Mouse (Mus musculus) C2C12 (cell line): Measurements from ENCODE around the gene Olfr978.
"Not testable (repeated sequence)": the region's sequence is repeated elsewhere in the genome, so short reads cannot be mapped to it uniquely, and the experiment has no call there.

Experiments
- CTCF ChIP-seq: IDR thresholded peaks from one replicate; pipeline ENCODE4 v1.5.1; 2011; ENCODE audit not compliant: control insufficient read depth, insufficient read depth, insufficient read length
- MAX ChIP-seq: IDR thresholded peaks from one replicate; pipeline ENCODE4 v1.6.1; 2011; ENCODE audit warnings: mild to moderate bottlenecking, control low read depth
- MYOD1 ChIP-seq: IDR thresholded peaks from one replicate; pipeline ENCODE4 v1.6.1; 2011; ENCODE audit warnings: low read depth; ENCODE audit not compliant: control insufficient read depth, insufficient read length
- MYOG ChIP-seq: IDR thresholded peaks from one replicate; pipeline ENCODE4 v1.6.1; 2011; ENCODE audit not compliant: control insufficient read depth, insufficient read length; ENCODE audit errors: extremely low read depth
- USF1 ChIP-seq: IDR thresholded peaks from one replicate; pipeline ENCODE4 v1.6.1; 2011; ENCODE audit warnings: low read depth, mild to moderate bottlenecking, control low read depth, moderate library complexity

- not testable (repeated sequence) for TF ChIP-seq CTCF, MAX, MYOG, MYOD1, USF1
Measured at GRCm38 (mm10) chr9:39961033-39961432, 30.9 kb upstream of the Olfr978 start, which contains the start of gene Olfr976.
